Mouse (Mus musculus) left cerebral cortex, postnatal 25 days (tissue): ENCODE measurements at regions not wholly inside any gene's neighbourhood (a gene's known extent, or its start where the extent isn't known, plus 50 kb on each side); places are given as distances from the start of the nearest gene placed in this dataset.
"Not testable (repeated sequence)": the region's sequence is repeated elsewhere in the genome, so short reads cannot be mapped to it uniquely, and the experiment has no call there.

Experiments
- DNase-seq, 2 experiments: peaks; one replicate each; pipeline ENCODE4 v3.0.0; 2022; ENCODE audit warnings: low spot score in 2 of 2, mixed read lengths in 1 of 2
- intact Hi-C: fragments of 180-260 bp; cut with DNase I; formaldehyde crosslinking; loops from one replicate; pipeline ENCODE4 v1.15.1; 2025

DNA sequence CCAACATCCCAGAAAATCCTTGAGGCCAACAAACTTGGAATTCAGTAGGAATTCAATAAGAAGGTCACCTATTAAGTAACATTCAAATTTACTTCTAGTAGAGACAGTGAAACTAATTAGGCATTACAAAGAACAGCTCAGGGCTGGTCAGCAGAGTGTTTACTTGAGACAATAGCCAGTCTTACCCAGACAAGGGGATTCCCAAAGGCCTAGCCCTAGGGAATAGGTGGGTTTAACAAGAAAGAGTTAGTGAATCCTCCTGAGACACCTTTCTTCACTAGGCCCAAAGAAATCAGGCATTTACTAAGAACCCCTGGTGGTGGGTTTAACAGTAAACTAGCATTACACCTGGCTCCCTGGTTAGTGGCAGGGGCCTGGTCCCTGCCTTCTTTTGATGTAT, 597.7 kb upstream of the Cdh9 start:
- DNase-seq: no peak
- intact Hi-C loops: no loop called here

DNA sequence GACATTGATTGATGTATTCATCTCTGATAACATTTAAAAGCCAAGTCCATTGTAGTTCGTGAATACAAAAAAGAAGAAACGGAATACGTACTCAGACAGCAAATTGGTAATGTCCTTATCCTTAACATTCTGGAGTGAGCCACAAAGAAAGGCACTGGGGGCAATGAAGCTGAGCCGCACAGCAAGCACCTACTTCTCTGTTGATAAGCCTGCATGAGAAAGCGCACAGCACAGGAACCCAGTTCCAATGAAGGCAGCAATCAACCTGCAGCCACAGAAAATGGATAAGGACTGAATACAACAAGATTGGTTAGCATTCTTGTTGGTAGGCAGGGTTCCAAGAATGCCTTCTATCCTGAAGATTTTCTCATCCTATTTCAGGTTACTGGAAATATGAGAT, 570.4 kb upstream of the Cdh9 start:
- no peak for DNase-seq
- intact Hi-C loops: no loop called here

DNA sequence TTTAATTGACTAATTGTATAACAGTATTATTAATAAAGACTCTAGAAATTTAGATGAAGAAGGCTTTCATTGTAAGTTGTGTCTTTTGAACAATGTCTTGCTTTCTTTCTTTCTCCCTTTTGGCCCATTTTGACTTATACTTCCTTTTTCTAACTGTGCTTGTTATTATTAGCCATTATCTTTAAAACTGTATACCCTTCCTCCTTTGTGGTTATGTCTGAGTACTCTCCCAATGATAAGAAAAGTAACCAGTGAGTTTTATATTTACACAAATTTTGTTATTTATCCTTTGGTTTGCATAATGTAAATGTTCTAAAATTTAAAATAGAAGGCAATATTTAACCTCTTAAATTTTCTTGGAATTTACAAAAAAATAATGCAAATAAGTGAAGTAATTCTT, 564.6 kb upstream of the Cdh9 start:
- intact Hi-C loops: no loop called here
- DNase-seq: no peak

DNA sequence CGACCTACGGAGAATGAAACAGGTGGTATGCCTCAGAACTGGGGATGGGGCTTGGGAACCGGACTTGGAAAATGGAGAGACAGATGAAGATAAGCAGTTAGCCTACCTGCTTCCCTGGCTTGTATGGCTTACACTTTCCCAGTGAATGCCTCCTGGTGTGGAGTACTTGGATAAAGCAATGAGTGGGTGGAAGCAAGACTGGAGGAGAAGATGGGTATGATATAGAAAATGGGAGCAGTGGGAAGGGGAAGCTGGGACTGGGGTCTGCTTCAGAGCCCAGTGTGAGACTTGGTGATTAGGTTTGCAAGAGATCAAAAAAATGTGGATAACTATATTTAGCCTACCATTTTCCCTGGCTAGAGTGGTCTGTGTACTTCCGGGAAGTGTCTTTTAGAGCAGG, 515.2 kb upstream of the Cdh9 start:
- intact Hi-C loops: no loop called here
- DNase-seq: no peak

DNA sequence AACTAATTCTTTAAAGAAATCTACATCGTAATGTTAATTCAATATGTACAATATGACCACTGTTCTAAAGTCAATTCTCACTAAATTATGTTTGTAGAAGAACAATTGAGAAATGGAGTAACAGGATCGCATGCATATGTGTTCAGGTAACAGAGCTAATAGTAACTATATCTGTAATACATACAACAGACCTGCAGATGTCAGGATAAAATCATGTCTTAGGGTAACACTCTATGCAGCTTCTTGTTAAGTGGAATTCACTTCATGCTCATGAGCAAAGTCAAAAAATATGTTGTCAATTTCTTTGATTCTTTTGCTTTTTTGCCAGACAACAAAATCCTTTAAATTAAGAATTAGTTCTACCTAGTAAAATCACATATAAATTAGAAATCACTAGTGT, 506.9 kb upstream of the Cdh9 start:
- no peak for DNase-seq
- intact Hi-C loops: loop anchor here (5.0 kb wide), 1 partner anchor 846 kb away; no protein-coding TSS in a partner anchor

DNA sequence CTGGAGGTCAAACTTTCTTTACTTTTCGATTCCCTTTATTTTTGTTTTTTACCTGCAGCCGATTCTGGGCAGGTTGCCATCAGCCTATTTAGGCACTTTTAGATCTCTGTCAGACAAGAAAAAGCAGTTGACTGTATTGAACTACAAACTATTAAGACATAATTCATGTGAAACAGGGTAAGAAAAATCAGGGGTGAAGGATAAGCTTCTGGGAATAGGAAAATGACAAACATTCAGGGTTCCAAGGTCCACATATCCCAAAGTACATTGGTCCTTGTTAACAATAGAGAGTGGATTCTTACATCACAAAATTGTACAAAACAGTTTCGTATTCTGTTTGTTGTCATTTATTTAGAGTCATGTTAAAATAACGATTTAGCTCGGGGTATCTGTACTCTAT, 480.0 kb upstream of the Cdh9 start:
- intact Hi-C loops: no loop called here
- DNase-seq: no peak

DNA sequence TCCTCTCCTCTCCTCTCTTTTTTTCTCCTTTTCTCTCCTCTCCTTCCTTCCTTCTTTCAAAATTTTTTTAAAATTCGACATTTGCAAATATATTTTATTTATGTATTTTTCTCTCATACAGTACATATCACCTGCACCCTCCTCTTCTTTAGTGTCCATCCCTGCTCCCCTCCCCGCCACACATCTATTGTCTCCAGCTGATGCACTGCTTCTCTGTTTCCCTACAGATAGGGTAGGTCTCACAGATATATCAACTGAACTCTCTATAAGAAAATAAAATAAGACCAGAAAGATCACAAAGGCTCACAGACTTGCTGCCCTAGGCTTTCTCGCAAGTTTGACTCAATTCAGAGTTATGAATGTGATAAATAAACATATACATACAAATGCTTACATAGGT, 443.4 kb upstream of the Cdh9 start:
- DNase-seq: no peak
- intact Hi-C loops: no loop called here

DNA sequence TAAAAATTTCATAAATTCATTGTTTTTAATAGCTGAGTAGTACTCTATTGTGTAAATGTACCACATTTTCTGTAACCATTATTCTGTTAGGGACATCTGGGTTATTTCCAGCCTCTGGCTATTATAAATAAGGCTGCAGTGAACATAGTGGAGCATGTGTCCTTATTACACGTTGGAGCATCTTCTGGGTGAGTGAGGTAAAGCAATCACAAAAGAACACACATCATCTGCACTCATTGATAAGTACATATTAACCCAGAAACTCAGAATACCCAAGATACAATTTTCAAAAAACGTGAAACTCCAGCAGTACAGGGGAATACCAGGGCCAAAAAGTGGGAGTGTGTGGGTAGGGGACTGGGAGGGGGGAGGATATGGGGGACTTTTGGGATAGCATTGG, 434.0 kb upstream of the Cdh9 start:
- DNase-seq, intact Hi-C loops: not testable (repeated sequence)

DNA sequence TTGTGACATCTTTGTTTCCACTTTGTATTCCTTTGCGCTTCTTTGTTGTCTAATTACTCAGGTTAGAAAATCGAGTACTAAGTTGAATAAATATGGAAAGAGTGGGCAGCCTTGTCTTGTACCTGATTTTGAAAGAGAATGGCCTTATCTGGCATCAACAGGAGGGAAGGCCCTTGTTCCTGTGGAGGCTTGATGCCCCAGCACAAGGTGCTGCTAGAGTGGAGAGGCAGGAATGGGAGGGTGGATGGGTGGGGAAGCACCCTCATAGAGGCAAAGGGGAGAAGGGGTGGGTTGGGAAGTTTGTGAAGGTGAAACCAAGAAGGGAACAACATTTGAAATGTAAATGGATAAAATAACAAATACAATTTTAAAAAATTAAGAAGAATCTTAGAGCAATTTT, 418.9 kb upstream of the Cdh9 start:
- intact Hi-C loops: no loop called here

DNA sequence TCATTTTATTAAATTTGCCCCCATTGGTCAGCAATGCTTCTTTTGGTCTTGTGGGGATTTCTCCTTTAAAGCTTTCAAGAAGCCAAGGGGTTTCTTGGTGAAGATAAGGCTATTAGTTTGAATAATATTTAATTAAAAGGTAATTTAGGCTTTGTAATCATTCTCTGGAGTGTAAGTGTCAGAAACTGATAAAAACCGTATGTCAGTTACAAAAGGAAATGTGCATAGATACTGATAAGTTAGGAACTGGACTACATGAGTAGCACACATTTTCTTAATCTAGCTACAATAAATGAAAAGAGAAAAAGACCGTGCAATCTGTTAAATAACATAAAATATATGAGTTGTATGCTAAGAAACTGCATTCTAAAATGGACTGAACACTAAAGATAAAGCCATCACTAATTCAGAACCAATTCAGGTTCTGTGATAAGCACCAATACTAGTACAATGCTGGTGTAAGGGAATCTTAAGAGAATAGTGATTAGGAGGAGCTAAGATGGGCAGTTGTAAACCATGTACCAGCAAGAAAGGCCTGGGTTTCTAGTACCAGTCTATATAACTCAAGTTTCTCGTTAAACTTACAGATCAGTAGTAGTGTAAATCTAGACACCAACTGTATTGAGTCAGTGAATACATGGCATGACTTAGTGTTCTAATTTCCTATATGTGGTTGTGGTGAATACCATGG, 416.5 kb upstream of the Cdh9 start:
- intact Hi-C loops: no loop called here

More for the DNA sequence above, 418.9 kb upstream of the Cdh9 start:
- DNase-seq: no peak

DNA sequence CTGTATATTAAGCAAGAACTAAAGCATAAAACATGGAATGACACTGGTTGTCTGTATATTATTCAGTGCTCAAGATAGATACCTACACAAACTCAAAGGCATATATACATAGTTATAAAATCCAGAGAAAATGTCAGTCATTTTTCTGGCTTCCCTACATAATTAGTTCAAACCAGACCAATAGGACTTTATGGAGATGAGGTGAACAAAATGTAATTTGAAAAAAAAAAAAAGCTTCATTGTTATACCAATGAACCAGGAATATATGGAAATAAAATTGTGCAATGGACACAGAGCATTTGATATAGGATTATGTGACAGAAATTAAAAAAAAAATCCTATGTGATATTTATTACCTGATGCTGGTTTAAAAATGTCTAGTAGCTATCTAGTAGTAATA, 415.8 kb upstream of the Cdh9 start:
- intact Hi-C loops: no loop called here
- no peak for DNase-seq

More for the DNA sequence above, 416.5 kb upstream of the Cdh9 start:
- no peak for DNase-seq

DNA sequence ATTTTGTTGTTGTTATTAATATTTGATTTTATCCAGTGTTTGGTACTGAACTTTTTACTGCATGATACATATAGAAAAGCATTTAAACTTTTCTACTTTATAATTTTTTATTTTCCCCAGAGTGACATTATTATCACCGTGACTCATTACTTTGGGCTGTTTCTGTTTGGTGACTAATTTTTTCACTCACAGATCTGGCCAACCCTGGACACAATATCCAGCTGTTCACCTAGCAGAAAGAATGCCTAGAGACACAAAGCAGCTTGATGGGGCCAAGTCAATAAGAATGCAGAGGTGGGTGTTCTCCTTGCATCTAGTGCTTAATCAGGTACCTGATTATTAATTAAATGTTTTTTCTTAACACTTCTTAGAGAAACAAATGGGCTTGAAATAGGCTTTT, 414.7 kb upstream of the Cdh9 start:
- DNase-seq: no peak
- intact Hi-C loops: no loop called here

DNA sequence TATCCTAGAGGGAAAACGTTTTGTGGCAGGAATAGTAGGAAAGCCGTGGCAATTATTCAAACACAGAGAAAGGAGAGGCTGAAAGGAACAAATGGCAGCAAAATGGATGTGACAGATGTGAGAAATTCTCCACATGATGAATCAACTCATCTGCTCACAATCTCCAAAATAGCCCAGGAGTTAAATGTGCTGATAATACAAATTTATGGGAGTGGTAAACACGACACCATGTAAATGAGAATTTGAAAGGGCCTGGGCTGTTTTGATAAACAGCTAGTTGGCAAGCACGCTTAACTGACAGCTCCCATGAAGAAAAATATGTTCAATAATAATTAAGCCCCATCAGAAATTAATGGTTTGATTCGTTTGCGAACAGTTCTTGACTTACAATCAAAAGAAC, 413.9 kb upstream of the Cdh9 start:
- DNase-seq: no peak
- intact Hi-C loops: no loop called here

DNA sequence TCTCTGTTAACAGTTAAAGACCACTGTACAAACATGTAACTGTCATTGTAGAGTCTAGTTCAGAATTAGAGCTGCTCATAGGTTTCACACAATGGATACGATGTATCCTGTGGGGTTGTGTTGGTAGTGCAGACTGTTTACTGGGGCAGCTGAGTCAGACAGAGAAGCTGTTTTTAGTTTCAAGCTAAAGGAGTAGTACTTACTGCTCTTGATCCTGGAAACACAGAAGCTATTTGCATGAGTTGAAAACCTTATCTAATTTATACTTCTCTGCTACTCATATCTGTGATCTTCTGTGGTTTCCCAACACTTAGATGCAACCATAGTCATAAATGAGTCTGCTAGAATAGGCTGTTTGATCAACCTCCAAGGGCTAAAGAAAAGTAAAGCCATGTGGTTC, 413.5 kb upstream of the Cdh9 start:
- intact Hi-C loops: no loop called here

DNA sequence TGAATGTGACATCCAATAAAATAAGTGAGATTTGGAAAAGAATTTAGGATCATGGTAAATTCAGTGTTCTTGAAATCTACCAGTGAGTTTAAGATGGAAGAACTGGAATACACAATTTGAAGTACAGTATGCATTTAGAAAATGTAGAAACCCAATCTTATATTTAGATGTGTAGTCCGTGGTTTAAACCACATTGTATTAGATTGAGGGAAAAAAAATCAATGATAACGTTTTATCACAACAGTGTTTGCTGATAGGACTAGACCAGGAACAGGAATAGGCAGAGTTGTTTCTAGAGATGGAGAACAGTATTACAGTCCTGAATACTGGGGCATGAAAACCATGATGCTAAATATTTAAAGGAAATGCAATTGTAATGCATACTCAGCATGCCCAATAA, 402.2 kb upstream of the Cdh9 start:
- intact Hi-C loops: no loop called here

More for the DNA sequence above, 413.5 kb upstream of the Cdh9 start:
- no peak for DNase-seq

More for the DNA sequence above, 402.2 kb upstream of the Cdh9 start:
- no peak for DNase-seq
